Mouse (Mus musculus) Patski (cell line): ENCODE results near the gene Nmt1. TPM values are rescaled to one million over a fixed set of nuclear protein-coding genes. Genes with fewer than 3 reads are reported as not detected.

Experiments
- ATAC-seq: fragments of 100-300 bp; one replicate; pipeline ENCODE4 v1.8.0; 2021
- CTCF ChIA-PET: fragments of 350-600 bp; sonication (Branson Sonifier 250); formaldehyde crosslinking; loops from one replicate; lab custom pipeline; 2022; ENCODE audit warnings: inconsistent platforms; lab: Charles Lee
- POLR2A ChIA-PET: fragments of 350-600 bp; sonication (Branson Sonifier 250); formaldehyde crosslinking; loops from one replicate; lab custom pipeline; 2022; ENCODE audit warnings: antibody characterized with exemption, inconsistent platforms; lab: Charles Lee
- DNase-seq: peaks from one replicate; pipeline ENCODE4 v3.0.0-alpha.2; 2011; ENCODE audit warnings: low read depth, low spot score
- H3K27me3 ChIP-seq: fragments of 371-371 bp; one replicate; pipeline ENCODE4 v1.5.1; 2021
- CTCF ChIP-seq: fragments of 100-300 bp; IDR thresholded peaks from one replicate; pipeline ENCODE4 v1.5.1; 2021
- in situ Hi-C: fragments of 300-500 bp; cut with MboI; formaldehyde crosslinking; loops from 3 replicates; pipeline ENCODE4 v1.11.1; 2018; ENCODE audit warnings: low pct_unique_long_range_greater_than_20kb, mixed read lengths
- polyA plus RNA-seq: library from polyadenylated mRNA; unstranded; gene quantifications from one replicate; pipeline ENCODE4 v1.2.3, GENCODE M21; 2021

The Nmt1 gene
- polyA plus RNA-seq, 1 experiment from 2014 or later: 87.5 TPM

DNA sequence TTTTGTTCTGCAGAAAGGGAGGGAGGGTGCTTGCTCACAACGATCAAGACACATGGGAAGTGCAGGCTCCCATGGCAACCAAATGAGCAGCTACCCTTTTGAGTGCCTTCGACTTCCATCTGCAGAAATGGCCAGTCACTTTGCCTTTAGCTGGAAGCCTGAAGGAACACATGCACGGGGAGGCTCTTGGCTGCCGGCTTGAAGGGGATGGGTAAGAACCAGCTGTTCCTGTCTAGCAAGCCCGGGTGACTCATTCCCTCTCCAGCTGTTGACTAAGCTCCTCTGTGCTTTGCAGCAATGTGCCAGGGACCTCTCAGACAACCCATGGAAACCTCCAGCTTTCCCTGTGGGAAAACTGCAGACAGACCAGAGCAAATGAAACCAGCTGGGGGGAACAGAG is 24.8 kb upstream of the Nmt1 start:
- no peaks in the 10 kb centered on the region for H3K27me3 ChIP-seq
- ATAC-seq (peak; percentile 60), DNase-seq (peak; percentile 63)
- POLR2A ChIA-PET: interaction anchor here (0.7 kb wide), 1 partner anchor 16 kb away, joined by 3 read pairs; no protein-coding TSS in a partner anchor
- in situ Hi-C loops: no loop called here
- TF ChIP-seq CTCF: no peak
- CTCF ChIA-PET: interaction anchor here (2.0 kb wide), 1 partner anchor 10 kb away, joined by 7 read pairs; no protein-coding TSS in a partner anchor

DNA sequence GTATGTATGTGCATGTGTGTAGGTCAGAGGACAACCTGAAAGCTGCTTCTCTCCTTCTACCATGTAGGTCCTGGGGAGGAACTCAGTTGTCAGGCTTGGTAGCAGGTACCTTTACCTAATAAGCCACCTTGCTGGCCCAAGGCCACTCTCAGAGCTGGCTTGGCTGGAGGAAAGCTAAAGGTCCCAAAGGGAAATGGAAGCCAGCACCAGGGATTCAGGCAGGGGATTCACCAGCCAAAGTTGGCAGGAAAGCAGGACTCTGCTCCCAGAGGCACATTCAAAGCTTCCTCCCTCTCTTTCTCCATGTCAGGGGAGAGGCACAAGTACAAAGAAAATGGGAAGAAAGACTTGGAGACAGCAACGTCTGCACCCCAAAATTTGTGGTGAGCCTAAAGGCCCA is 23.1 kb upstream of the Nmt1 start:
- CTCF ChIA-PET: interaction anchor here (1.2 to 2.0 kb wide), 2 partner anchors 11 kb away, joined by 3 to 7 read pairs; no protein-coding TSS in a partner anchor
- ATAC-seq (no peak), DNase-seq (no peak)
- in situ Hi-C loops: no loop called here
- H3K27me3 ChIP-seq: no peaks in the 10 kb centered on the region
- TF ChIP-seq CTCF: no peak
- POLR2A ChIA-PET: no interaction called here

DNA sequence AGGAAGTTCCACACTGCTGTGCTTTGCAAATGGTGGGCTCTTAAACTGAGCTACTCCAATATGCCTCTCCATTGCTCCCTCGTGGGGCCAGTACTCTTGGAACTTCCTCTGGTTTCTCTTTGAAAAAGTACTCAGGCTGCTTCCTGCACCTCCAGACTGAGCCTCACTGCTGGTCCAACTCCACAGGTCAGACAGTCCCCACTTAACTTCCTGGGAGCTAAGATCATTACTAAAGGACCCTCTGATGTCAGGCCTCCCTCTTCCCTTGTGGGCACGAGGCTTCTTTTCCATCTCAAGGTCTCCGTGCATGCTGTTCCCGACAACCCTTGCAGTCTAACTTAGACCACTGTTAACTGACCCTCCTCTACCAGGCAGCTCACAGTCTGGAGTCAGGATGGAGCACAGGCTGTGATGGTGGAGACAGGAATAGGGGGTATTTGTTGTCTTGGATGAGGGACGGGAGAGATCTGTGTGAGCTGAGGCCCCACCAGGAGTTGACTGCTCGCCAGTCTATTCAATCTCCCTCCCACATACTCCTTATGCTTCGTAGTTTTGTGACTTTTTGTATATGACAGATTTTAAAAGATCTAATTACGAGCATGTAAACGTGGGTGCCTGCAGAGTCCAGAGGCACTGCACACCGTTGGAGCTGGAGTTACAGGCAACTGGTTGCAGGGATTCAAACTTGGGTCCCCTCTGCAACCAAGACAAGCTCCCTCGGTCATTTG is 22.6 kb upstream of the Nmt1 start:
- ChIA-PET CTCF (interaction anchor here (1.2 to 1.5 kb wide), 2 partner anchors 12 to 13 kb away, joined by 3 read pairs; no protein-coding TSS in a partner anchor), POLR2A (no interaction called here)
- DNase-seq (no peak), ATAC-seq (no peak)
- in situ Hi-C loops: no loop called here
- no peaks in the 10 kb centered on the region for H3K27me3 ChIP-seq
- TF ChIP-seq CTCF: no peak

DNA sequence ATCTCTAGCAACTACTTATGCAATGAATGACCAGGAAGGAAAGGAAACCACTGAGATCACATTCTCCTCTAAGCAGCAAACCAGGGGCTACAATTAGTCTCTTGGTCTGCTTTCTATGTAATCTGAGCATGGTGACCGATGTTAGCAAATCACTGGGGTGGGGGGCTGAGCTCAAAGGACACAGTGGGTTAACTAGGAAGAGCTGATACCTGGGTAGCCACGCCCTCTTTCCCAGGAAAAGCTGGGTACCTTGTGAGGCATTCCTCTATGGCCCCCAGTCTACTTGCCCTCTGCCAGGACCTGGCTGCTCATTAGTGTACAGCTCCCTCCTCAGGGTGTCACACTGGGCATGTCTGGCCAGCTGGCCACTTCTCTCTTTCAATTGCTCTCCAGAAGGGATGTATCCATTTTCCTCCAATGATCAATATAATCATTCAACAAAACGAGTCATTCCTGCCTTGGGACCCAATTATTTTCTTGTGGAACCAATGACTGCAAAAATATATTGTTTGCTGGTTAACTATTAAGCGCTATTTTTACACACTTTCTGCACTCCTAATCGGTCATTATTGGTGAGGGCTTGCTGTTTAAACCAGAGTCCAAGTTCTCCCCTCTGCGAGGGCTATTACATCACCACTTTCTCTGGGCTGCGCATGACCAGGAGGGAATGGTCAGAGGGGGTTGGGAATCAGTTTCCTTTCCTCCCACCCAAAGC is 21.5 kb upstream of the Nmt1 start:
- DNase-seq (no peak), ATAC-seq (no peak)
- TF ChIP-seq CTCF: no peak
- ChIA-PET CTCF (interaction anchor here (1.5 kb wide), 1 partner anchor 14 kb away, joined by 3 read pairs; no protein-coding TSS in a partner anchor), POLR2A (no interaction called here)
- in situ Hi-C loops: no loop called here
- H3K27me3 ChIP-seq: no peaks in the 10 kb centered on the region

DNA sequence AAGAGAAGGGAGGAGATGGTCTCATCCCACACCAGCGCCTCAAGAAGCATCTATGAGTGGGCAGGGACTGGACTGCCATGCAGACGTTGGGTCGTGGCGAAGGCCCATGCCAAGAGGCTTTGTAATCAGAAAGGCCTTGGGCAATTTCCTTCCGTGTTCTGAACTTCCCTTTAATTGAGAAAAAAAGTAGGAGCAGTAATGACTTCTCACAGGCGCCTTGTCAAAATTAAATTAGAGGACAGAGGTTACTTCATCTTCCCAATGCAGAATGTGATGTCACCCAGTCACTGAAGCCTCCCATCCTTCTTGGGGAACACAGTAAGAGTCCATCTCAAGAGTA is 21.0 kb upstream of the Nmt1 start:
- no peak for TF ChIP-seq CTCF
- in situ Hi-C loops: no loop called here
- POLR2A ChIA-PET: no interaction called here
- ATAC-seq (no peak), DNase-seq (no peak)
- CTCF ChIA-PET: interaction anchor here (1.5 kb wide), 1 partner anchor 15 kb away, joined by 3 read pairs; no protein-coding TSS in a partner anchor
- no peaks in the 10 kb centered on the region for H3K27me3 ChIP-seq

DNA sequence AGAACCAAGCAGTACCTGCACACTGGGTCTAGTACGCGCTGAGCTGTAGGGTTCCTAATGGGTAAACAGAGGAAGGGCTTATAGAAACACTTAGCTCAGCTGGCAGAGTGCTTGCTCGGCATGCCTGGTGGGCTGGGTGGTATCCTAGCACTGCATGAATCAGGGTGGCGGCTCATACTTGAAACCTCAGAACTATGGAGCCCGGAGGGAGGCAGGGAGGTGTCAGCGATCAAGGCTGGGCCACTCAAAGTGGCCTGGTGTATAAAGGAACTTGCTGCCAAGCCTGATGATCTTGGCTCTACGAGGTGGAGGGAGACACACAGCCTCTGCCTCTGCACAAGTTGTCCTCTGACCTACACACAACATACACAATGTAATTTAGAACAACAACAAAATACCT is 19.4 kb upstream of the Nmt1 start:
- H3K27me3 ChIP-seq: no peaks in the 10 kb centered on the region
- TF ChIP-seq CTCF: no peak
- CTCF ChIA-PET: interaction anchor here (1.8 kb wide), 1 partner anchor 18 kb away, joined by 4 read pairs; no protein-coding TSS in a partner anchor
- in situ Hi-C loops: no loop called here
- POLR2A ChIA-PET: interaction anchor here (1.5 kb wide), 1 partner anchor 49 kb away, joined by 3 read pairs; no protein-coding TSS in a partner anchor
- no peak for DNase-seq
- ATAC-seq: no peak

DNA sequence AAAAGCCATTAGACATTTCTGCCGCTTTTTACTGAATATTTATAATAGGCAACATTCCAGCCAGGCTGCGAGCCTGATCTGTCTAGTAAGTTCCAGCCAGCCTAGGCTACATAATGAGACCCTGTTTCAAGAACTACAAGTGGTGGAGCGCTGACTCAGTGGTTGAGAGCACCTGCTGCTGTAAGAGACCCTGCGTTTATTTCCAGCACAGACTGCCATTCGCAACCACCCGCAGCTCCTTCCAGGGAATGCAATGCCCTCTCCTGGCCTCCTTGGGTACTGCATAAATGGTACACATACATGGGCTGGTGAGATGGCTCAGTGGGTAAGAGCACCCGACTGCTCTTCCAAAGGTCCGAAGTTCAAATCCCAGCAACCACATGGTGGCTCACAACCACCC is 18.8 kb upstream of the Nmt1 start:
- ATAC-seq (no peak), DNase-seq (no peak)
- no peaks in the 10 kb centered on the region for H3K27me3 ChIP-seq
- TF ChIP-seq CTCF: no peak
- ChIA-PET CTCF (no interaction called here), POLR2A (no interaction called here)
- in situ Hi-C loops: no loop called here

DNA sequence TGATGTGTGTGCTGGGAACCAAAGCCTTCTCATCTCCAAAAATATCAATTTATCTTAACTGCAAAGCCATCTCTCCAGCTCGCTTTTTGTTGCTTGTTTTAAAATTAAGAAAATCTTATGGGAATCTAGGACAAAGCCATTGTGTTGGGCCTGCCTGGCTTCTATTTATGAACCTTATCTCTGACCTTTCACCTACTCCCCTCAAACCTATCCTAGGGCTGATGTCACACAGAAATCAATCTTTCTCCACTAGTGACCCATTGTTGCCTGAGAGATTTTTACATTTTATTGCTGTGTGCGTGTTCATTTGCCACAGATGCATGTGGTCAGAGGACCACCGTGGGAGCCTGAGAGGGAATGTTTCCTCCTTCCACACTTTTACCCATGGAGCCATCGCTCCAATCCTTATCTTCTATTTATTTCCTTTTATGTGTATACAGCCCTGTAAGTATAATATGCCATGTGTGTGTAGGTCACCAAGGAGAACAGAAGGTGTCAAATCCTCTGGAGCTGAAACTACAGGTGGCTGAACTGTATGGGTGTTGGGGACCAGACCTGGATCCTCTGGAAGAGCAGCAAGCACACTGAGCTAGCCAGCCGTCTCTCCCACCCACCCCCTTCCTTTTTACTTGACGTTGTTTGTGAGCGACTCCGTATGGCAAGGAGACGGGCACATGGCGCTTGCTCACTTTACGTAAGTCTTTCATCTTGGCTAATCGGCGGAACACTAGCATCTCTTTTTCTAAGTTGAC is 17.4 kb upstream of the Nmt1 start:
- TF ChIP-seq CTCF: no peak
- in situ Hi-C loops: no loop called here
- ATAC-seq (no peak), DNase-seq (no peak)
- no peaks in the 10 kb centered on the region for H3K27me3 ChIP-seq
- POLR2A ChIA-PET: no interaction called here
- CTCF ChIA-PET: interaction anchor here (1.2 to 1.7 kb wide), 2 partner anchors 17 to 44 kb away, joined by 3 to 4 read pairs; no protein-coding TSS in a partner anchor

DNA sequence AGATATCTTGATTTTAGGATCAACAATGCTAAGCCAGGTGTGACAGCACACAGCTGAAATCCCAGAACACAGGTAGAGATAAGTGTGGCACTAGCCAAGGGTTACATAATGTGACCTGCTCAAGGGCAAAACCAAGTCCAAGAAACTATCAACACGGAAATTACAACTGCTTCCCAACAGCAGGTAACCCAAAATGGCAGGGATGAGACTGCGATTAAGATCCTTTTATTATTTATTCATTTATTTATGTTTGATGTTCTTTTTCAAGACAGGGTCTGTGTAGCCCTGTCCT is 16.8 kb upstream of the Nmt1 start:
- ATAC-seq: no peak

More for the DNA sequence above, 16.8 kb upstream of the Nmt1 start:
- DNase-seq: no peak
- CTCF ChIA-PET: interaction anchor here (1.2 to 1.7 kb wide), 2 partner anchors 17 to 43 kb away, joined by 3 to 4 read pairs; no protein-coding TSS in a partner anchor
- no peaks in the 10 kb centered on the region for H3K27me3 ChIP-seq
- no peak for TF ChIP-seq CTCF
- in situ Hi-C loops: no loop called here
- POLR2A ChIA-PET: no interaction called here
